Mouse (Mus musculus): ENCODE measurements at regions not wholly inside any gene's neighbourhood (a gene's known extent, or its start where the extent isn't known, plus 50 kb on each side); places are given as distances from the start of the nearest gene placed in this dataset.
A peak's percentile ranks its signal among the peaks of the same experiment; 100 is the strongest.

- peak; percentile 14 to 38 for DNase-seq
Measured at GRCm38 (mm10) chr1:61437603-61438002, 201.0 kb upstream of the Pard3b start.

GRCm38 (mm10) chr1:61461435-61461834 is 177.2 kb upstream of the Pard3b start:
- DNase-seq: peak; percentile 18 to 34

- DNase-seq: no peak
Measured at GRCm38 (mm10) chr1:61470617-61471214, 167.9 kb upstream of the Pard3b start.

DNA sequence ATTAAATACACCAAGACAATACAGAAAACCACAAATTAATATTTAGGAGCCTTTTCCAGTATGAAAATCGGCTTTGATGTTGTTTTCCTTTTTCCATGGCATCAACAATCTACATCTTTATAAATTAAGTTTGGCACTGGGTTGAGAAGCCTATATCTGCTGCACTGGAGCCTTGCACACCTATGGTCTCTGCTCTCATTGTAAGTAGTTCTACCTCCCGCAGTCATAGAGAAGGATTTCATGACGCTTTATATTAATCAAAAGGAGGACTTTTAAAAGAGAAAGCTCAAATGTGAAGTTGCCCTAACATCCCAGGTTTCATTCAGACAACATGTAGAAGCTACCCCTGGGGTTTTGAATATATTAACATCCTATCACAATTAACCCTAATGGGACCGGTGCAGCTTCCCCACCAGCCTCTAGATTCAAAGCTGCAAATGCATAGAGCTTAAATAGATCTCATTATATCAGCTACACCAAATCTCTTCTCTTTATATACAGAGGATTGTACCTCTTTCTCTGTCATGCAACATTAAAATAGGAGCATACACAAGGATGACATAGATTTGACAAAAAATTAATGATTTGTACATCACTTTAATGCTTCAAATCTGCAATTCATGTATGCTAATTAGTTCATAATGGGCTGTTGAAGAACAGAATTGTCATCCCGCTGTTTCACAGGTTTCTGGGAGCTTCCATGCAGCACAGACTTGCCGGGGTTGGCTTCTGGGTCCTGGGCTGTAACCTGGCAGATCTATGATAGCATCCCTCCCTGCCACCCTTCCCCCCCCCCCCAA is 166.6 kb upstream of the Pard3b start:
- DNase-seq: no peak

DNA sequence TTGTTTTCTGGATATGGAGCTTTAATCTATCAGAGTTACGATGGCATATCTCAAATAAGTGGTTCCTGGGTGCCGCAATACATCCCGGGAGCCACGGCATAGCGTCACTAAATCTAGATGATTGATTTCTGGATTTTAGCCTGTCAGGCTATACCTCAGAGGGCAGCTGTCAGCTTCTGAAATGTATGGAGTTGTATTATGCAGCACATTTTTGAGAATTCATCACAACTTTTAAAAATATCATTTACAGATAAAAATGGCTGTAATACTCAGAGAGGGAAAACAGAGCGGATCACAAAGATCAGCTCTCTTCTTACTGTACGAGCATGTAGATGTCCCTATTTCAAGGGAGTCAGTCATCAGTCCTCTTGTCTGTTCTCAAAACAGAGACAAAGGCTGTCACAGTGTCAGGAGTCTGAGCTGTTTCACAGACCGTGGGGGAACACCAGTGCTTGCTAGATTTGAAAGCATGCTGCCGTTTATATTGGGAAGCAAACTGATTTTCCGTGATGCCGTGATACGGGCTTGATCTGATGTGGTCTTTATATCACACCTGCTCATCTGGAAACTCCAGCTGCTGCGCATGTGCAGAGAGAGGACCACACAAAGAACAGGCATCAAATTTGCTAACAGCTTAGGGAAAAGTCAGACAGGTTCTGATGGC is 165.9 kb upstream of the Pard3b start:
- no peak for DNase-seq

GRCm38 (mm10) chr1:61485459-61485858 is 153.2 kb upstream of the Pard3b start:
- DNase-seq: no peak

DNA sequence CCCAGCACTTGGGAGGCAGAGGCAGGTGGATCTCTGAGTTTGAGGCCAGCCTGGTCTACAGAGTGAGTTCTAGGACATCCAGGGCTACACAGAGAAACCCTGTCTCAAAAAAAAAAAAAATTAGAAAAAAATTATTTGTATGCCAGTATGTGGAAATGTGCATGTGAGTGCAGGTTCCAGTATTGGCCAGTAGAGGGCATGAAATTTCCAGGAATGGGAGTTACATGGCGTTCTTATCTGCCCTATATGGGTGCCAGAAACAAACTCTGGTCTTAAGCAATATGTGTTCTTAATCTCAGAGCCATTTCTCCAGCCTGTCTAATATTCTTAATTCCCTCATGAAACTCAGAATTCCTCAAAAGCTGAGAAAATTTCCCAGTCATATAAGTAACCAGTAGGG is 113.7 kb upstream of the Pard3b start:
- no peak for DNase-seq

GRCm38 (mm10) chr1:61525881-61526280 is 112.7 kb upstream of the Pard3b start:
- no peak for DNase-seq

- peak in 1 of 2 experiments; percentile 13 for DNase-seq
Measured at GRCm38 (mm10) chr1:61528757-61529156, 109.9 kb upstream of the Pard3b start.

GRCm38 (mm10) chr1:61530166-61530565 is 108.5 kb upstream of the Pard3b start:
- peak in 1 of 2 experiments; percentile 14 for DNase-seq

- DNase-seq: peak; percentile 18 to 29
Measured at GRCm38 (mm10) chr1:61531487-61531886, 107.1 kb upstream of the Pard3b start.

DNA sequence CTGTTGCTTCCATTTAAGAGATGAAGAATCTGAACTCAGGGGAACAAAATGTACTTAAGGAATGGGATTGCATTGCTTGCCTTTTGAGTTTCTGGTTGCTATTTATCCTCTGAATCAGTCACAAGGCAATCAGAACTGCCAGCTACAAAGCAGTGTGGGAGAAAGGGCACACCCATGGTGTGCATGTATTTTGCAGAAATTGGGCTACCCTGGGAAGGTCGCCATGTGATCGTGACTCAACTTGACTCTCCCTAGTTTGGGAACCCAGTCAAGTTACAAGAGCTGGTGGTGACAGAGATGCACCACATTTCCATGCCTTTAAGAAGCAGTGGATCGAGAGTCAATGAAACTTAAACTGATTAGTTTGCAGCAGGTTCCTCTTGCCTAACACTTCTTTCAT is 98.5 kb upstream of the Pard3b start:
- no peak for DNase-seq

DNA sequence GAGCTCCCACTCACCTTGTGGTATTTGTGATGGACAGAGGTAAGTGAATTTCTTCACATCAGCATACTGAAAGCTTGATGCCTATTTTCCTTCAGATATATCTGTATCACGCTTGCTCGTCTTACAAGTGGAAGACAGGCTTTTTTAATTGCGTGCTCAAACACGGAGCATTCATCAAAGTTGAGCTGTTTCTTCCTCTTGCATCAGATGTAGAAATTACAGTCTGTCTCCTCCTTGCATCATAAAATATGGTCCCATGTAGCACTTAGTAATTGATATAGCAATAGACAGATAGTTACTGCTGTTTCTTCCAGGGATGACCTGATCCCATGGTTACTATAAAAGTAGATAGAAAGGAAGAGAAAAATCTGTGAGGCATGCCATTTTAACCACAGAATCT is 97.5 kb upstream of the Pard3b start:
- no peak for DNase-seq

DNA sequence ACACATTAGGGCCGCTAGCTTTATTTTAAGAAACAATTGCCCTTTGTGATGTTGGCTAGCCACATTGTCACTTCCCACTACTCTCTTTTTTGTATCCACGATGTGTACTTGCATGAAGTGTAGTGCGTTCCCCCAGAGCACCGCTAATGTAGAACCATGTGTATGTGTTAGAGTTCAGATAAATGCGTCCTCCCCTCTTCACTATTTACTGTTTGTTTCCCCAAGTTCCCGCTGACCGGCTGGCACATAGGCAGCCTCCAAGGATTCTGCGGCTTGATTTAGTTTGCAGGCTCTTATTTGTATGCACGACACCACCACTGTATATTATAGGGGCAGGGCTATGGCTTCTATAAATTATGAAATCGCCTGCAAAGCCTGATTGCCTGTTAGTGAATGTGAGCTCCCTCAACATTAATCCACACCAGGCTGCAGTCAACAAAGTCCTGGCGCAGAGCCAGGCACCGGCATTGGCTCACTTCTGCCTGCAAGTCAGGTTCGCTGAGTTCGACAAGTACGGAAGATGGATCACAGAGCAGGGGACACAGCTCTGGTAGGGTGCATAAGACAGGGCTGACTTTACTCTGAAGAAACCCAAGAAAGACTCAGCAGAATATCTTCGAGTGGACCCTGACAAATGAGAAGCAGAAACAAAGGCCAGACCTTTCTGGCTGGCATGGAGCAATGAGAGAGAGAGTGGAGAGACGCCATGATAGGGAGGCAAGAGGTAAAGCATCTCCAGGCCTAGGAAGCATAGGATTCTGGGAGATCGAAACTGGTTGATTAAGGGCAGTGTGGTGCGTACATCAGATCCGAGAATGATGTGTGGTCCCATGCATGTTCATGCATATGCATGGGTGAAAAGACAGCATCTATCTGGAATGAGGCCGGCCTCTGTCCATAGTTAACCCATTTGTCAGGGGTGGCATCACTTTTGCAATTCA is 85.8 kb upstream of the Pard3b start:
- DNase-seq: peak; percentile 68 to 71

GRCm38 (mm10) chr1:61559514-61559913 is 79.1 kb upstream of the Pard3b start:
- no peak for DNase-seq

DNA sequence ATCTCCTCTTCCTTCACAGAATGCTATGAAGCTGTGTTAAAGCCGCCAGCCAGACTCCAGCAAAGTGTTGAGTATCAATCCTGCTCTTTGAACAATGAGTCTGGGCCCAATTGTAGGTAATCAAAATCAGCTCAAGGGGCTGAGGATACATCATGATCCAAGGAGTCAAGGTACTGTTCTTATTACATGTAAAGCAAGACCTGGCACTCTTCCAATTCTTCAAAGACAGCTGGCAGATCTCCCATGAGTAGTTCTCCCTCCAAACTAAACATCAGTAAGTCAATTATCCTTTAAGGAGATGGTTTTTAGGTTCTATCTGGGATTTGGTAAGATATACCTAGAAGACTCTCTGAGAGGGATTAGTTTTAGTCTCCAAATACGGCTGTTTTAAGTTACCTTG is 76.5 kb upstream of the Pard3b start:
- no peak for DNase-seq

DNA sequence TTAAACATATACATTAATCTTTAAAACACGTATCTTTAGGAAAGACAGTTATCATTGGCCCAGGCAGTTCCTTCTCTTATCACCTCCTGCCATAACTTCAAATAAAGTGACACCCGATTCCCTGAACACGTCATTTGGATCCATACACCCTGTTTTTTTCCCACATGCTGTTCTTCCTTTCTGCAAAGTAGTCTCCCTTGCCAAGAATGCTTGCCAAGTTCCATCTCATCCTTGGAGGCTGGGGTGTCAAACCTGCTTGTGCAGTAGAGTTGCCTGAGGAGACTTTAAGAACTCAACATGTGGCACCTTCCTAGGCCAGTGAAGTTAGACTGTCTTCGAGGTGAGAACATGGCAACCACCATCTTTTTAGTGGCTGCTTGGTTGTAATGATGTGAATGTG is 73.2 kb upstream of the Pard3b start:
- no peak for DNase-seq

GRCm38 (mm10) chr1:61574276-61574675 is 64.3 kb upstream of the Pard3b start:
- DNase-seq: no peak

DNA sequence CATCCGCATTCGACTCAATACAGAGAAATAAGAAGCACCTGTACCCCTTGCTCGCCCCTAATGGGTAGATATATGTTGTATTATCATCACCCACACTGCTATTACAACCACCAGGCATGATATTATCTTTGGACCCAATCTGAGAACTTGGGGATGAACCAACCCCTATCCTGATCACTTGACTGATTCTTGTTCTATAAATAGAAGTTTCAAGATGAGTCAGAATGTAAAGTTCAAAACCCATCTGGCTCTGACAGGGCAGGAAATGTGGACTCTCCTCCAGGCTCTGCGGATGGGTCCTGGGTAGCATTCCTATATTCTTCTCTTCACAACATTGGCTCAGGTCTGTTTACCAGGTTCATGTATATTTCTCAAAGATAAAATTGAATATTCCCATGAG is 61.9 kb upstream of the Pard3b start:
- no peak for DNase-seq

- no peak for DNase-seq
Measured at GRCm38 (mm10) chr1:61587251-61587650, 51.4 kb upstream of the Pard3b start.
